Mouse (Mus musculus): Measurements from ENCODE around the gene Prkd3.

The Prkd3 gene

GRCm38 (mm10) chr17:79051606-79052005, 31.0 kb upstream of the Prkd3 start, which contains the start of gene Qpct:
Qpct (plus strand) TSS chr17:79051906.
- Histone ChIP-seq H3K9me3 (ENCODE audit: low read length) (no peaks in the 10 kb centered on the region), H3K36me3 (ENCODE audit: insufficient read depth, low read length) (no peaks in the 10 kb centered on the region), H3K4me1 (replicated peaks; ENCODE audit: low read depth, low read length) (peaks cover 11% of the 10 kb centered on the region), H3K27me3 (ENCODE audit: insufficient read depth, low read length) (peaks cover 21% of the 10 kb centered on the region), H3K4me3 (replicated peaks; ENCODE audit: low read length) (peak within 1 kb of the TSS; percentile 84)
- TF ChIP-seq POU5F1 (IDR thresholded peaks at IDR 0.05; ENCODE audit: borderline replicate concordance, low read length), result no peak
- no peak for TF ChIP-seq CTCF (conservative IDR thresholded peaks at IDR 0.05; ENCODE audit: low read length)
- no peak for TF ChIP-seq NANOG (IDR thresholded peaks at IDR 0.05; ENCODE audit: borderline replicate concordance, low read length)

DNA sequence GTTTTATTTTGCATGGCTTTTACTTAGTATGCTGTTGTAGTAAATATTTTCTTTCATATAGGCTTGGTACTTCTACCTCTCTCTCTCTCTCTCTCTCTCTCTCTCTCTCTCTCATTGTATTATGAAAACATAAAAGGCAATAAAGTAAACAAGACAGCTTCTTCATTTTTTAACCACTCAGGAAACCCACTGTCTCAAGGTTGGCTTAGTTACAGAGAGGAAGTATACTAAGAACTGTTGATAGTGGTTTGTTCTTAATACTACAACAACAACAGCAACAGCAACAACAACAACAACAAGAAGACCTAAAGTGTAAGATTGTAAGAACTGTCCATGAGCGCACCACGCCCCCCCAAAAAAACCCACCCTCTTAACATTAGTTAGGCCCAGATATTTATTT, 23.1 kb upstream of the Prkd3 start:
- no peak overlapping the region for H3K4me3 ChIP-seq (replicated peaks; ENCODE audit: low read length)
- no peaks in the 10 kb centered on the region for H3K4me1 ChIP-seq (replicated peaks; ENCODE audit: low read depth, low read length)
- H3K27me3 ChIP-seq (ENCODE audit: insufficient read depth, low read length), result no peaks in the 10 kb centered on the region
- TF ChIP-seq POU5F1 (IDR thresholded peaks at IDR 0.05; ENCODE audit: borderline replicate concordance, low read length) (no peak), CTCF (conservative IDR thresholded peaks at IDR 0.05; ENCODE audit: low read length) (no peak), NANOG (IDR thresholded peaks at IDR 0.05; ENCODE audit: borderline replicate concordance, low read length) (no peak)
- no peaks in the 10 kb centered on the region for H3K36me3 ChIP-seq (ENCODE audit: insufficient read depth, low read length)
- no peaks in the 10 kb centered on the region for H3K9me3 ChIP-seq (ENCODE audit: low read length)

- TF ChIP-seq POU5F1 (IDR thresholded peaks at IDR 0.05; ENCODE audit: borderline replicate concordance, low read length) (no peak), CTCF (conservative IDR thresholded peaks at IDR 0.05; ENCODE audit: low read length) (no peak)
- no peak overlapping the region for H3K4me3 ChIP-seq (replicated peaks; ENCODE audit: low read length)
- no peaks in the 10 kb centered on the region for H3K27me3 ChIP-seq (ENCODE audit: insufficient read depth, low read length)
- H3K9me3 ChIP-seq (ENCODE audit: low read length), result no peaks in the 10 kb centered on the region
- no peaks in the 10 kb centered on the region for H3K4me1 ChIP-seq (replicated peaks; ENCODE audit: low read depth, low read length)
- no peaks in the 10 kb centered on the region for H3K36me3 ChIP-seq (ENCODE audit: insufficient read depth, low read length)
Measured at GRCm38 (mm10) chr17:79039660-79040059, 19.0 kb upstream of the Prkd3 start.

DNA sequence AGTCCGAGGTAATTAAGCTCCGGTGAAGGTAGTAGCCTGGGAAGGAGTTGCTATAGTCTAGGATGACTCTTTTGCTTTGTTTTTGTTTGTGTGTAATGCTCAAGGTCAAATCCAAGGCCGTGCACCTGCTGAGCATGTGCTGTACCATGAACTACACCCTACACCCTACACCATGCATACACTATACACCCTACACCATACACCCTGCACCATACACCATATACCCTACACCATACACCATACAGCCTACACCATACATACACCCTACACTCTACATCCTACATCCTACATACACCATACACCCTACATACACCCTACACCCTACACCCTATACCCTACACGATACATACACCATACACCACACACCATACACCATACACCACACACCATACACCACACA, 12.2 kb upstream of the Prkd3 start:
- Histone ChIP-seq H3K9me3 (ENCODE audit: low read length) (no peaks in the 10 kb centered on the region), H3K36me3 (ENCODE audit: insufficient read depth, low read length) (no peaks in the 10 kb centered on the region), H3K4me1 (replicated peaks; ENCODE audit: low read depth, low read length) (no peaks in the 10 kb centered on the region), H3K27me3 (ENCODE audit: insufficient read depth, low read length) (no peaks in the 10 kb centered on the region), H3K4me3 (replicated peaks; ENCODE audit: low read length) (no peak overlapping the region)
- TF ChIP-seq POU5F1 (IDR thresholded peaks at IDR 0.05; ENCODE audit: borderline replicate concordance, low read length), result no peak
- TF ChIP-seq NANOG (IDR thresholded peaks at IDR 0.05; ENCODE audit: borderline replicate concordance, low read length), result no peak
- no peak for TF ChIP-seq CTCF (conservative IDR thresholded peaks at IDR 0.05; ENCODE audit: low read length)

- no peaks in the 10 kb centered on the region for H3K9me3 ChIP-seq (ENCODE audit: low read length)
- H3K4me1 ChIP-seq (replicated peaks; ENCODE audit: low read depth, low read length), result no peaks in the 10 kb centered on the region
- TF ChIP-seq CTCF (conservative IDR thresholded peaks at IDR 0.05; ENCODE audit: low read length) (no peak), NANOG (IDR thresholded peaks at IDR 0.05; ENCODE audit: borderline replicate concordance, low read length) (no peak), POU5F1 (IDR thresholded peaks at IDR 0.05; ENCODE audit: borderline replicate concordance, low read length) (no peak)
- no peaks in the 10 kb centered on the region for H3K27me3 ChIP-seq (ENCODE audit: insufficient read depth, low read length)
- no peak overlapping the region for H3K4me3 ChIP-seq (replicated peaks; ENCODE audit: low read length)
- no peaks in the 10 kb centered on the region for H3K36me3 ChIP-seq (ENCODE audit: insufficient read depth, low read length)
Measured at GRCm38 (mm10) chr17:79031569-79031968, 11.0 kb upstream of the Prkd3 start.

- H3K9me3 ChIP-seq (ENCODE audit: low read length), result no peaks in the 10 kb centered on the region
- no peaks in the 10 kb centered on the region for H3K4me1 ChIP-seq (replicated peaks; ENCODE audit: low read depth, low read length)
- H3K4me3 ChIP-seq (replicated peaks; ENCODE audit: low read length), result no peak overlapping the region
- TF ChIP-seq CTCF (conservative IDR thresholded peaks at IDR 0.05; ENCODE audit: low read length) (no peak), POU5F1 (IDR thresholded peaks at IDR 0.05; ENCODE audit: borderline replicate concordance, low read length) (no peak), NANOG (IDR thresholded peaks at IDR 0.05; ENCODE audit: borderline replicate concordance, low read length) (no peak)
- H3K36me3 ChIP-seq (ENCODE audit: insufficient read depth, low read length), result no peaks in the 10 kb centered on the region
- no peaks in the 10 kb centered on the region for H3K27me3 ChIP-seq (ENCODE audit: insufficient read depth, low read length)
Measured at GRCm38 (mm10) chr17:79029226-79029625, 8.6 kb upstream of the Prkd3 start.

DNA sequence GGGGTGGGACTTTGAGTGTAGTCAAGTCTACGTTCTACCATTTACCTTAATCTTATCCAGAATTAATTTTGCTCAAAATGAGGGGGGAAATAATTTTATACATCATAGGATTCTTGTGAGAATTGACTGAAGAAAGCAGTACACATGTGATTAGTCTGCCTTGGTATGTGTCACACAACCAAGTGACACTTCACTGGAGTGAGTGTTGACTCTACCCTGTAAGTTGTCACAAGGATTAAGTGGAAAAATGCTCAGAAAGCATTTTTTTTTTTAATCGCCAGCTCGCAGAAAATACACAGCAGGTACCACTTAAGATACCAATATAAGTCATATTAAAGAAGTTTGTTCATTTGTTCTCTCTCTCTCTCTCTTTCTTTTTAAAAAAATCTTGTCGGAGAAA, 3.9 kb upstream of the Prkd3 start:
- Histone ChIP-seq H3K9me3 (ENCODE audit: low read length) (no peaks in the 10 kb centered on the region), H3K36me3 (ENCODE audit: insufficient read depth, low read length) (no peaks in the 10 kb centered on the region), H3K27me3 (ENCODE audit: insufficient read depth, low read length) (peaks cover 14% of the 10 kb centered on the region), H3K4me1 (replicated peaks; ENCODE audit: low read depth, low read length) (peaks cover 9% of the 10 kb centered on the region; the same call in 1 of the 2 replicates), H3K4me3 (replicated peaks; ENCODE audit: low read length) (no peak overlapping the region)
- no peak for TF ChIP-seq CTCF (conservative IDR thresholded peaks at IDR 0.05; ENCODE audit: low read length)

DNA sequence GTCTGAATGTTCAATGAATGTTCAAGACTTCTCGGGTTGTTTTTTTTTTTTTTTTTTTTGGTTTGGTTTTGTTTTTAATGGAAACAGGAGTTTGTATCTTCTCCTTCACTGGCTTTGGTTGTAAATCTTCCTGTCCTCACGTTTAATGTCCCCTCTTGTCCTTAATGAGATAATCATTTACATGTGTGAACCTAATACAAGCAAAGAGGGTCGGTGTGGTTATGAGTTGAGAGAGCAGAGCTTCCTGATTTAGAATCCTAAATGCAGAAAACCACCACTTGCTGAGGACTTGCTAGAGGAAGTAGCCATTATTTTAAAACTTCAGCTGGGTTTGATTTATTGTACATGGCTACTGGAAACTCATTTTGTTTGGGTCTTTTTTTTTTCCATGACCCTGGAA, 2.1 kb upstream of the Prkd3 start:
- H3K4me3 ChIP-seq (replicated peaks; ENCODE audit: low read length), result no peak overlapping the region
- peaks cover 19% of the 10 kb centered on the region for H3K27me3 ChIP-seq (ENCODE audit: insufficient read depth, low read length)

DNA sequence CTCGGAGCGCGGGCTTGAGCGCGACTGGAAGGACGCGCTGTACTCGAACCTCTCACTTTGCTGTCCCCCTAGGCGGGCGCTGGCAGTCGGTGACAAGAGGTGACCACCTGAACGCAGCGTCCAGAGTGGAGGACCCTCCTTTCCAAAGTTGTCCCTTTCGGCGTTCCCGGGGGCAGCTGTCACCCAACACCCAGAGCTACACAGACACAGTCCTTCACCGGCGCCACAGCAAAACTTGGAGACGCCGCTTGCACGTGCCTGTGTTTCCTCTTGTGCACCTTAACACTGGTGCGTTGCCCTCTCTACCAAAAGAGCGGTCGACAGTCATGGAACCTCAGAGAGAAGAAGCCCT, 344 bp upstream of the Prkd3 start:
- TF ChIP-seq NANOG (IDR thresholded peaks at IDR 0.05; ENCODE audit: borderline replicate concordance, low read length) (no peak), POU5F1 (IDR thresholded peaks at IDR 0.05; ENCODE audit: borderline replicate concordance, low read length) (no peak), CTCF (conservative IDR thresholded peaks at IDR 0.05; ENCODE audit: low read length) (no peak)

More for the DNA sequence above, 2.1 kb upstream of the Prkd3 start:
- peaks cover 13% of the 10 kb centered on the region; the same call in 1 of the 2 replicates for H3K4me1 ChIP-seq (replicated peaks; ENCODE audit: low read depth, low read length)
- no peaks in the 10 kb centered on the region for H3K36me3 ChIP-seq (ENCODE audit: insufficient read depth, low read length)
- no peaks in the 10 kb centered on the region for H3K9me3 ChIP-seq (ENCODE audit: low read length)
- TF ChIP-seq POU5F1 (IDR thresholded peaks at IDR 0.05; ENCODE audit: borderline replicate concordance, low read length) (no peak), NANOG (IDR thresholded peaks at IDR 0.05; ENCODE audit: borderline replicate concordance, low read length) (no peak), CTCF (conservative IDR thresholded peaks at IDR 0.05; ENCODE audit: low read length) (no peak)

More for the DNA sequence above, 344 bp upstream of the Prkd3 start:
- H3K4me3 ChIP-seq (replicated peaks; ENCODE audit: low read length), result peak overlapping the region; percentile 88
- no peaks in the 10 kb centered on the region for H3K9me3 ChIP-seq (ENCODE audit: low read length)
- no peaks in the 10 kb centered on the region for H3K36me3 ChIP-seq (ENCODE audit: insufficient read depth, low read length)
- H3K27me3 ChIP-seq (ENCODE audit: insufficient read depth, low read length), result peaks cover 19% of the 10 kb centered on the region
- H3K4me1 ChIP-seq (replicated peaks; ENCODE audit: low read depth, low read length), result peaks cover 16% of the 10 kb centered on the region; the same call in 1 of the 2 replicates

Measured in E14TG2a.4 (cell line).